Mouse (Mus musculus) megakaryocyte, adult 5-6 weeks (primary cell): ENCODE results near the gene Rtn4ip1. TPM values are rescaled to one million over a fixed set of nuclear protein-coding genes. Genes with fewer than 3 reads are reported as not detected.
"Not testable (repeated sequence)": the region's sequence is repeated elsewhere in the genome, so short reads cannot be mapped to it uniquely, and the experiment has no call there.

Experiments
- ATAC-seq: 2 replicates; pipeline ENCODE4 v1.8.0; 2016; ENCODE audit warnings: mild to moderate bottlenecking, inconsistent platforms; ENCODE audit not compliant: poor library complexity, severe bottlenecking
- total RNA-seq, 2 experiments: library from RNA; stranded (forward) in 1 of 2; stranded (reverse) in 1 of 2; fragments of 153-499, 151-499 nt in 1 of 2; fragments of 221-1000, 200-1000 nt in 1 of 2; gene quantifications; 2 replicates each; pipeline versions ENCODE4 v1.2.3 to v1.2.4; 2015 to 2017

Gene Rtn4ip1
- total RNA-seq, 2 experiments from 2014 or later: 8.1 to 8.7 TPM

DNA sequence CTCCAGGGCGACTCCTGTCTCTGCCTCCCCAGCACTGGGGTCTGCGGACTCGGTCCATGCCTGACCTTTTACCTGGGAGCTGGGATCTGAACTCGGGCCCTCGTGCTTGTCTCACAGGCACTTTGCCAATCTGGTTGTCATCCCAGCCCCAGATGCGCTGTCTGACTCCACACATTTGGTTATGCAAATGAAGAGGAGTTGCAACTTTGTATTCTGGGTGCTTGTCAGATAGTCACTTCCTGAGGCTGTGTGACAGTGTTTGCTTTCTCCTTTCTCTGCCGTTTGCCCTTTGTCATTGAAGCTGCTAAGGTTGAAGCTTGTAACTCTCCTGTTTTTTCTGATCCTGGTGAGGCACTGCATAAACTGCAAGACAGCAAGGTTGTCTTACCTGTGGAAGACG, 26.1 kb downstream of the Rtn4ip1 start:
- no peak for ATAC-seq

DNA sequence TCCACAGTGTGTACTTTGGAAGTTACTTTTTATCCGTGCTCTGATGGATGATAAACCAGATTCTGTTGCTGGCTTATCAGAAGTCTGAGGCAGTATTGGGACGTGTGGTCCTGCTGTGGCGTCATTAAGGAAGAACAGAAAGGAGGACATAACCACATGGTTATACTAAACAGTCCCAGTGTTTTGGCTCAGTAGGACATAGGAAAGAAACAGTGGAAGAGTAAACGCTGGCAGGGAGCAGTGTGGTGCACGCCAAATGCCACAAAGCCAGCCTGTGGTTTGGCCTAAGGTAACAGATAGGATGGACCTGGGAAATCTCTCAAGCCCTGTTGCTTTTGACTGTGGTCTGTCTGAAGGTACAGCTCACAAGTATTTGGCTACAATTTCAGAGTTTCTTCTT, 27.0 kb downstream of the Rtn4ip1 start:
- no peak for ATAC-seq

DNA sequence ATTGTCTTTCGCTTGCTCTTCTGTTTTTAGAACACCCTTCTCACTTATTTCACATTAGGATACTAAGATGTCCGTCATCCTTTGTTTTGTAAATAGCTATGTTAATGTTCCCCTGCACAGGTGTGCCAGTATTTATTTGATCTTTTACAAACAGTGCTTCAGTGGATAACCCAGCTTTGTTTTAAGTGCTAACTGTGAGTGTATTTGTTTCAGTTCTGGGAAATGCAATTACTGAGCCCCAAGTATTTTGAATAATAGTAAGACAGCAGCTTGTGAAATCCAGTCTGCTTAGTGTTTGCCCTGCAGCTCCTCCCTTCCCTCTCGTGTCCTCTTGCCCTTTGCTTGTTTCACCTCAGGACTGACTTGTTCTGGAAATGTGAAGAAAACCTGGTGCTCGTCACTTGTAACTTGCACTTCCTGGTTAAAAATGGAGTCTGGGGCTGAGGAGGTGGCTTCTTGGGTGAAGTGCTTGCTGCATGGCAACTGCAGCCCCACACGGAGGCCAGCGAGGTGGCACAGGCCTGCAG, 37.6 kb downstream of the Rtn4ip1 start:
- ATAC-seq: no peak

GRCm38 (mm10) chr10:43943736-43944135, 42.1 kb downstream of the Rtn4ip1 start:
- no peak for ATAC-seq

GRCm38 (mm10) chr10:43945435-43945834, 43.8 kb downstream of the Rtn4ip1 start:
- no peak for ATAC-seq

- ATAC-seq: peak; percentile 95
Observed at GRCm38 (mm10) chr10:43953942-43954341, 52.3 kb downstream of the Rtn4ip1 start.

DNA sequence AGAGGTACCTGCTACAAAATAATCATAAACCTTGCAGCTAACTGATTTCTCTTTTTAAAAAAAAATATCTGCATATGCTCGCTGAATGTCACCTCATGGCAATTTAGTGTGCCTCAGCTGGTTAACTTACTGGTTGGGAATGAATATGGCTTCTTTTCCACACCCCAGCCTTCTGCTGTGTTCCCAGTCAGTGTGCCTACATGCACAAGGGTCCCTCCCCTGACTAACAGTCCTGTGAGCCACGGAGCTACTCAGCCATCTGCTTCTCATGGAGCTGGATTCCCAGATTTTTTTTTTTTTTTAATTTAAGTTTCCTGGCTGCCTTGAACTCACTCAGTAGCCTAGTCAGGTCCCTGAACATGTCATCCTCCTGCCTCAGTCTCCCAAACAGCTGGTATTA, 63.3 kb downstream of the Rtn4ip1 start:
- no peak for ATAC-seq

DNA sequence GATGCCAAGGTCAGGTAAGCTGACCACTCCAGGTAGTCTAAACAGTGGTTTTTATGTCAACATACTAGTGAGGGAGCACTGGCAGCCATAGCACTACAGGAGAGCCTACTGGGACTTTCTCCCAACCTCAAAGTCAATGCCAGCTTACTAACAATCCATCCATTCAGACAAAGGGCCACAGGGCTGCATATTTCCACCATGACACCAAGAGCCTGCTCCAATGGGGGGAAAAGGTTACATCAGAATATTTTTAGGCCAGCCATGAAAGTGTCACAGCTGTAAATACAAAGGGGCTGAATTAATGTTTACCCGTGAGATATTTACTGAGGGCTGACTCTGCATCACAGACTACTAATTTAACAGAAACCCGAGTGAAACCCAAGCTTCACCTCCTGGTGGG, 71.6 kb downstream of the Rtn4ip1 start:
- no peak for ATAC-seq

DNA sequence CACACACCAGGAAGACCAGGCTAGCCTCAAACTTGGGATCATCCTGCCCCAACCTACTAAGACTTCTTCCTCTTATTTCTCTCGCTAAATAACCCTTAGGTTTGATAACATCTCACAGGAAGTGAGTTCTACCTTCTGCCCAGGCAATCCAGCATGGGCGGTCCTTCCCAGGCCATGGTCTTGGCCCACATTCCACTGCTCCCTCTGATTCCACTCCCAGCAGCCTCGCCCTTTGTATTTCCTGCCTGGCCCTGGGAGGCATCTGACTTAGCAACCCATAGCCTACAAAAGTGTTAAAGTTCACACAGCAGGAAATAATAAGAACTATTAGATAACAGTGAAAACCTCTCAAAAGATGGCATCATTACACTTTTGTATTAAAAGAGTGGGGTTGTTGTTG, 75.7 kb downstream of the Rtn4ip1 start:
- ATAC-seq: no peak

DNA sequence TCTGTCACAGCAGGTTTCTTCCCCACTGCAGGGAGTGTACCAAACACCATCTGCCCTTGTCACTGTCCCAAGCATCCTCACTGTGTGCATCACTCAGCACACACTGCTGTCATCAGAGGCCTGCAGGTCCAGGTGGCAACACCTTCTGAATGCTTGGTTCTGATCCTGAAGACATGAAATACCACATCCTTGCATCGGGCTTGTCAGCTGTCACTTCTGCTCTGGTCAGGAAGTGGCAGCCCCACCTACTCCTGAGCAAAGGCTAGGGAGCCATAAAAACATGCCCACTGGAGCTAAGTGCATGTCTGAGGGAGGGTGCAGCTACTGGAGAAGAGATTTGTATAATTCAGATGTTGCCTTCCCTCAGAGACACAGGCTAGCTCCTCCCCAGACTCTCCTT, 78.5 kb downstream of the Rtn4ip1 start:
- peak; percentile 57 for ATAC-seq

- not testable (repeated sequence) for ATAC-seq
Observed at GRCm38 (mm10) chr10:43980742-43981141, 79.1 kb downstream of the Rtn4ip1 start.

- no peak for ATAC-seq
Observed at GRCm38 (mm10) chr10:43982470-43982869, 80.9 kb downstream of the Rtn4ip1 start.

GRCm38 (mm10) chr10:43983241-43983640, 81.6 kb downstream of the Rtn4ip1 start:
- no peak for ATAC-seq

DNA sequence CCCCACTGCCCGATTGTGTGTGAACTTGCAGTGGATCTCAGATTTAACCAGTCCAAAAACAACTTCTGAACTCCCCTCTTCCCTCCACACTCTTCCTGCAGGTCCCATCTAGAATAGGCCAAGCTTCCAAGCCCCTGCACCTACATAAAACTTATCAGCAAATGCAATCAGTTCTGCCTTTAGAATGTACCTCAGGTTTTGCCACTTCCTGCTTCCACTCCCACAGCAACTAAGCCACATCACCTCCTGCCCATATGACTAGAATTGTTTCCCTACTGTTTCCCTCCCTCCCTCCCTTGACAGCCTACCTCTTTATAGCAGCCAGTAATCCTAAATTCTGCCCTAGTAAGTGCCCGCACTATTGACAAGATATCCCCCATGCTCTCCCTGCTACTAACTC, 82.3 kb downstream of the Rtn4ip1 start:
- no peak for ATAC-seq

GRCm38 (mm10) chr10:43991268-43991667, 89.7 kb downstream of the Rtn4ip1 start:
- ATAC-seq: no peak

- peak; percentile 43 for ATAC-seq
Observed at GRCm38 (mm10) chr10:43992506-43992905, 90.9 kb downstream of the Rtn4ip1 start.

DNA sequence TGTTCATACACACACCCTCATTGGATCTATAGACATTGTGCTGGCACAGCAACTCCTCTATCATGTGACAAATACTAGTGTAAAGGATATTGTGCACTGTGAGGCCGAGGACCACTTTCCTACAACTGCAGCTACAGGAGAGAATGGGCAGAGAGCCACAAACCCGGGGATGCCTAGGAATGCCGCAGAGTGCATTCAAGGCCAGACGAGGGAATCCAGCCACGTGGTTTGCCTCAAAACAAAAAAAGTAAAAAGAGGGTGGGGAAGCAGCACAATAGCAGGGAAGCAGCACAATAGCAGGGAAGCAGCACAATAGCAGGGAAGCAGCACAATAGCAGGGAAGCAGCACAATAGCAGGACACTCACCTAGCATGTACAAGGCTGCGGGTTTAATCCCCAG, 91.6 kb downstream of the Rtn4ip1 start:
- ATAC-seq: no peak

DNA sequence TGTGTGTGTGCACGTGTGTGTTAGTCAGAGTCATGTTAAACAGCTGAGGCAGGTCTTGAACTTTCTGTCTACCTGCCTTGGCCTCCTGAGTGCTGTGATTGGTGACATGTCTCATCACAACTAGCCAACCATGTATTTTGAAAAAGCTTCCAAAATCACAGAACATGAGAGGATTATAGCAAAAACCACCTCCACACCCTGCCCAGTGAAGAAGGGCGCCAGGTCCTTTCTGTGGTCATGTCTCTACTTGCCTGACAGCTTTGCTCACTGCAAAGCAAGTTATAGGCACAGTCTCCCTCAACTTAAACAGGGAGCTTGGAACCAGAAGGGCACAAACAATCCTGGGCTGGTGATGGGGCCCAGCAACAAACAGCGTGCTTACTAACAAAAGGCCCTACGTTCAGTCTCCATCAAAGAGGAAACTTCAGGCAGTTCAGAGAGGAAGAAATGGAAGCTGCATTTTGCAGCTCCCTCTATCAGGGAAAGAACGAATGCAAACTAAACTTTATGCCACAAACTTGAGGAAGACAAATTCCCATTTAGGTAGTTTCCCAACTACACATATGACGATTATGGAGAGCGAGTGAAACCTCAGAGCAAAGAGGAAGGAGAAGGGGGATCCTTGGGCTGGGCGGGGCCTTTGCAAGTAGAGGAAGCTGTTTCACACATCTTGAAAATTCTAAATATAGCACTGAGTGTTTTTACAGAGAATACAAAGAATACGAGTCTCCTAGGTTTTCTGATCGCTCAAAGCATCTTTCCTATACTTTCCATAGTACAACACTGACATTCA, 94.4 kb downstream of the Rtn4ip1 start:
- peak; percentile 88 for ATAC-seq

DNA sequence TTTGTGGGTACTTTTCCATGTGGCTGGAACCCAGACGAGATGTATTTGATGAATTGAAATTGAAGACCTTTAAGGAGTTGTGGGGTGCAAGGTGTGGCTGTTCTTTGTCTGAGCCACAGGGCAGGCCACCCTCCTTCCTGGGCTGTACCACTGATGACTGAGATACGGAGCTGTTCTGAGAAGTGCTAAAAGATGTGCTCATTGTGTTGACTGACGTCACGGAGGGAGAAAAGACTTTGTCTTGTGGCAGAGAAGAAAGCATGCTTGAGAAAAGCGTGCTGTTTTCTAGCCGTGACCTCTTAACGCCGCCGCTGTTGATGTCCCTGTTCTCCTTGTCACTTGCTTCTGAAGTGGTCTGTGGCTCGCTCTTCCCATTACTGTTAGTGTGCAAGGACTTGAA, 95.7 kb downstream of the Rtn4ip1 start:
- peak; percentile 43 for ATAC-seq

GRCm38 (mm10) chr10:43998023-43998422, 96.4 kb downstream of the Rtn4ip1 start:
- ATAC-seq: no peak

DNA sequence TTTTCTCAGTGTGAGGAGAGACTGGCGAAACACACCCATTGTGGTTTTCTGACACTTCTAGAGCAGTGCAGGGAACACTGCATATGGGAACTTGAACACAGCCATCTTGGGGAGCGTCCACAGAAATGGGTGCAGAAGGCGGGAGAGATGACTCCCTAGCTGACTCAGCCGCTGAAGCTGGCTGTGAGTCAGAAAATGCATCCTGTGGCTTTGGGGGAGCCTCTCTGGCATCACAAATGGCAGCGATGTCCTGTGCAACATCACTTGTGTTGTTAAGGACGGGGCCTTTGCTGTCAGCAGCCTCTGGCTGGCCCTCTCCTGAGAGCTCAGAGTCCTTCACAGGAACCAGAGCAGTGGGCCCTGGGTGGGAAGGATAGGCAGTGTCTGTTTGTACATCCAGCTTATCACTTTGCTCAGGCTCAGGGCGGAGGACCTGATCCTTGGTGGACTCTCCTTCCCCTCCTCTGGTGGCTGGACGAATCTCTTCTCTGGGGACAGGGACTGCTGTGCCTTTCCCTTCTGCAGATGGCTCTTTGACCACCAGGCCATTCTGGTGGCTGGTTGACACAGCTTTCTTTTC, 97.0 kb downstream of the Rtn4ip1 start:
- ATAC-seq: 0 out of 2 replicates have a peak, but pooled peaks have one; percentile 4

DNA sequence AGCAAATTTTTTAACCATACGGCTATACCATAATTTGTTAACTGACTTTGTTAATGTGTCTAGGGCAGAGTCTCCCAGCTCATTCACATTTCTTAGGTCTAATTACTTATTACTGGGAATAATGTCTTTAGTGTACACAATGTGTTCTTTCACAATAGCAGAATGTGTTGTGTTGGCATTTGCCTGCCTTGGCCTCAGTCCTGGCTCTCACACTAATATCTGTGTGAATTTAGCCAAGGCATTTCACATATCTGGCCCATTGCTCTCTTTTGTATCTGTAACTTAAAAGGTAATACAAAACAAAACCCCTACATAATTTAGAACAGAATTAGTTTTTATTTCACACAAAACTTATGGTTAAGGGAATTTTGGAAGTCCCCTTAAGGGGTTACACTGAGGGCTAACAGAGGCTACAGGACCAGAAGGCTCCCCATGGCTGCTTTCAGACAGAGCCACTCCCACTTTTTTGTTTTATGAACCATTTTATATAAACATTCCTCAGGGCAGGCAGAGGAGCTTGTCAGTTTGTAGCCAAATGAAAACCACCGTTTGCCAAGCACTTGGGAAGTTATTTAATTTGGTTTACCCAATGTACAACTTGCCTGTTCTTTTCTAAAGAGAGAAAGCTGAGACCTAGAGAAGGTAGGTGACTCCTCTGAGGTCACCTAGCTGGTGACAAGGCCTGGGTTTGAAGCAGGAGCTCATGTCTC, 98.7 kb downstream of the Rtn4ip1 start:
- no peak for ATAC-seq
